Mouse (Mus musculus) kidney, postnatal 0 days (tissue): ENCODE data around the gene Sema3f. TPM values are rescaled to one million over a fixed set of nuclear protein-coding genes. Genes with fewer than 3 reads are reported as not detected.

Experiments
- ATAC-seq: fragments of 200-750 bp; cut with Nextera tagmentation; replicated peaks from 2 replicates; pipeline ENCODE4 v1.8.0; 2017; ENCODE audit warnings: low read depth, moderate number of reproducible peaks, moderate TSS enrichment, moderate library complexity; ENCODE audit not compliant: low FRiP score
- DNase-seq: peaks from one replicate; pipeline ENCODE4 v3.0.0-alpha.2; 2016; ENCODE audit warnings: low spot score
- H3K27ac ChIP-seq: fragments of 300-500 bp; sonication (generic); 2 replicates; pipeline ENCODE4 v1.5.1; 2014; ENCODE audit warnings: mild to moderate bottlenecking
- H3K27me3 ChIP-seq: fragments of 300-500 bp; sonication (generic); 2 replicates; pipeline ENCODE4 v1.6.1; 2014; ENCODE audit warnings: low read length, mixed read lengths; ENCODE audit not compliant: insufficient read depth
- H3K36me3 ChIP-seq: fragments of 300-500 bp; sonication (generic); 2 replicates; pipeline ENCODE4 v1.6.1; 2014; ENCODE audit warnings: low read length, mixed read lengths; ENCODE audit not compliant: insufficient read depth
- H3K4me1 ChIP-seq: fragments of 300-500 bp; sonication (generic); replicated peaks from 2 replicates; pipeline ENCODE4 v1.6.1; 2014; ENCODE audit warnings: antibody characterized with exemption, low read length, mixed read lengths; ENCODE audit not compliant: insufficient read depth
- H3K4me2 ChIP-seq: fragments of 300-500 bp; sonication (generic); 2 replicates; pipeline ENCODE4 v1.6.1; 2014; ENCODE audit warnings: mild to moderate bottlenecking, low read length, moderate library complexity, mixed read lengths
- H3K4me3 ChIP-seq: fragments of 300-500 bp; sonication (generic); replicated peaks from 2 replicates; pipeline ENCODE4 v1.5.1; 2014; ENCODE audit warnings: low read depth, low read length
- H3K9ac ChIP-seq: fragments of 300-500 bp; sonication (generic); 2 replicates; pipeline ENCODE4 v1.6.1; 2014; ENCODE audit warnings: low read depth, low read length
- H3K9me3 ChIP-seq: fragments of 300-500 bp; sonication (generic); replicated peaks from 2 replicates; pipeline ENCODE4 v1.6.1; 2016; ENCODE audit warnings: low read length, inconsistent platforms, mixed read lengths
- CTCF ChIP-seq: IDR thresholded peaks from 2 replicates; pipeline ENCODE4 v1.5.1; 2016; ENCODE audit warnings: antibody characterized with exemption, low read depth, mild to moderate bottlenecking, moderate library complexity
- WGBS: fragments of 180-500 bp; shearing (Covaris S2); extraction: QIAGEN DNeasy Blood & Tissue Kit; methylation state at CpG from one replicate; pipeline ENCODE4 v1.1.7; 2014; 5-methylcytosine and 5-hydroxymethylcytosine counted together
- polyA plus RNA-seq: library from polyadenylated mRNA; unstranded; fragments of >200 nt; fragmentation: Nextera tagmentation; extraction: Ambion mirVana; gene quantifications from 2 replicates; pipeline ENCODE4 v1.2.1, GENCODE M21; 2015

Gene Sema3f
- polyA plus RNA-seq, 1 experiment from 2014 or later: 16.2 TPM

GRCm38 (mm10) chr9:107701594-107701993 lies 8.7 kb downstream of the Sema3f start:
- Histone ChIP-seq H3K9me3 (no peaks in the 10 kb centered on the region), H3K27me3 (no peaks in the 10 kb centered on the region), H3K4me2 (peak overlapping the region; percentile 18; the same call in 1 of the 2 replicates), H3K4me1 (peaks cover 78% of the 10 kb centered on the region), H3K9ac (no peak overlapping the region), H3K36me3 (no peaks in the 10 kb centered on the region; the same call in 1 of the 2 replicates), H3K27ac (peak overlapping the region; percentile 8; the same call in 1 of the 2 replicates), H3K4me3 (no peak overlapping the region)
- TF ChIP-seq CTCF: no peak
- 14% methylated on average over 12 of the region's 12 CpGs for WGBS
- peak; percentile 60 for DNase-seq
- ATAC-seq: no peak

GRCm38 (mm10) chr9:107700114-107700571 lies 10.1 kb downstream of the Sema3f start:
- 18% methylated on average over 6 of the region's 6 CpGs for WGBS
- no peaks in the 10 kb centered on the region; the same call in 1 of the 2 replicates for H3K36me3 ChIP-seq
- H3K9ac ChIP-seq: peak overlapping the region; percentile 27; the same call in 1 of the 2 replicates
- DNase-seq (peak; percentile 53), ATAC-seq (no peak)
- no peak; the same call in 1 of the 2 replicates for TF ChIP-seq CTCF
- H3K4me2 ChIP-seq: 0 out of 2 replicates have a peak overlapping the region, but pooled peaks have one; percentile 30
- no peaks in the 10 kb centered on the region for H3K9me3 ChIP-seq
- peak overlapping the region; percentile 85 for H3K27ac ChIP-seq
- H3K4me1 ChIP-seq: peaks cover 80% of the 10 kb centered on the region
- no peak overlapping the region for H3K4me3 ChIP-seq
- no peaks in the 10 kb centered on the region for H3K27me3 ChIP-seq

GRCm38 (mm10) chr9:107699376-107699980 lies 10.8 kb downstream of the Sema3f start:
- no peak overlapping the region for H3K9ac ChIP-seq
- peak; percentile 87 for DNase-seq

GRCm38 (mm10) chr9:107698611-107699190 lies 11.6 kb downstream of the Sema3f start:
- peak; percentile 79 for DNase-seq
- no peak overlapping the region for H3K9ac ChIP-seq
- H3K4me3 ChIP-seq: no peak overlapping the region
- peak overlapping the region; percentile 41 for H3K4me2 ChIP-seq
- H3K27ac ChIP-seq: peak overlapping the region; percentile 85
- peak; percentile 61 for TF ChIP-seq CTCF
- no peaks in the 10 kb centered on the region for H3K27me3 ChIP-seq
- 7% methylated on average over 14 of the region's 14 CpGs for WGBS
- ATAC-seq: peak; percentile 60
- peaks cover 72% of the 10 kb centered on the region for H3K4me1 ChIP-seq
- no peaks in the 10 kb centered on the region for H3K36me3 ChIP-seq
- H3K9me3 ChIP-seq: no peaks in the 10 kb centered on the region

More at GRCm38 (mm10) chr9:107699376-107699980, 10.8 kb downstream of the Sema3f start:
- peak overlapping the region; percentile 85 for H3K27ac ChIP-seq
- no peaks in the 10 kb centered on the region for H3K9me3 ChIP-seq
- H3K4me2 ChIP-seq: peak overlapping the region; percentile 41
- H3K4me1 ChIP-seq: peaks cover 79% of the 10 kb centered on the region
- peak; percentile 16 for ATAC-seq
- no peaks in the 10 kb centered on the region for H3K36me3 ChIP-seq
- no peaks in the 10 kb centered on the region for H3K27me3 ChIP-seq
- H3K4me3 ChIP-seq: no peak overlapping the region
- no peak; the same call in 1 of the 2 replicates for TF ChIP-seq CTCF
- WGBS: 8% methylated on average over 9 of the region's 9 CpGs

- TF ChIP-seq CTCF: no peak
- Histone ChIP-seq H3K4me3 (no peak overlapping the region), H3K4me1 (peaks cover 65% of the 10 kb centered on the region), H3K27ac (peak overlapping the region; percentile 85), H3K27me3 (no peaks in the 10 kb centered on the region), H3K36me3 (no peaks in the 10 kb centered on the region), H3K9ac (0 out of 2 replicates have a peak overlapping the region, but pooled peaks have one; percentile 18), H3K4me2 (peak overlapping the region; percentile 41), H3K9me3 (no peaks in the 10 kb centered on the region)
- DNase-seq: peak; percentile 71
- 13% methylated on average over 14 of the region's 14 CpGs for WGBS
- 0 out of 2 replicates have a peak, but pooled peaks have one; percentile 16 for ATAC-seq
Observed at GRCm38 (mm10) chr9:107697811-107698521, 12.3 kb downstream of the Sema3f start.
